Mouse (Mus musculus): ENCODE data around the gene 6330403K07Rik. TPM values are rescaled to one million over a fixed set of nuclear protein-coding genes. Genes with fewer than 3 reads are reported as not detected.

The 6330403K07Rik gene
- polyA plus RNA-seq, 2 experiments = 84.5 to 165 TPM

GRCm38 (mm10) chr11:71007026-71007425, 26.3 kb downstream of the 6330403K07Rik start:
- no peaks in the 10 kb centered on the region for H3K9me3 ChIP-seq (ENCODE audit: control insufficient read depth, low read length)
- no peak overlapping the region for H3K9ac ChIP-seq (ENCODE audit: low read depth, low read length, severe bottlenecking)
- no peak overlapping the region for H3K4me2 ChIP-seq (replicated peaks; ENCODE audit: low read depth, low read length, severe bottlenecking)
- H3K27ac ChIP-seq (replicated peaks; ENCODE audit: low read depth, low read length) = no peak overlapping the region
- DNase-seq (ENCODE audit: low spot score) (no peak), ATAC-seq (ENCODE audit: low FRiP score, low read depth) (no peak)
- no peak overlapping the region for H3K4me3 ChIP-seq (replicated peaks; ENCODE audit: low read length)
- H3K4me1 ChIP-seq (ENCODE audit: control insufficient read depth, insufficient read depth, low read length) = peaks cover 12% of the 10 kb centered on the region
- WGBS = 95% methylated on average over 6 of the region's 6 CpGs
- H3K27me3 ChIP-seq (ENCODE audit: control insufficient read depth, insufficient read depth, low read length) = no peaks in the 10 kb centered on the region
- H3K36me3 ChIP-seq (ENCODE audit: control insufficient read depth, insufficient read depth, low read length) = peaks cover 40% of the 10 kb centered on the region
- TF ChIP-seq POLR2A (IDR thresholded peaks at IDR 0.05; ENCODE audit: borderline replicate concordance, extremely low read depth, insufficient read depth, insufficient read length) = no peak

DNA sequence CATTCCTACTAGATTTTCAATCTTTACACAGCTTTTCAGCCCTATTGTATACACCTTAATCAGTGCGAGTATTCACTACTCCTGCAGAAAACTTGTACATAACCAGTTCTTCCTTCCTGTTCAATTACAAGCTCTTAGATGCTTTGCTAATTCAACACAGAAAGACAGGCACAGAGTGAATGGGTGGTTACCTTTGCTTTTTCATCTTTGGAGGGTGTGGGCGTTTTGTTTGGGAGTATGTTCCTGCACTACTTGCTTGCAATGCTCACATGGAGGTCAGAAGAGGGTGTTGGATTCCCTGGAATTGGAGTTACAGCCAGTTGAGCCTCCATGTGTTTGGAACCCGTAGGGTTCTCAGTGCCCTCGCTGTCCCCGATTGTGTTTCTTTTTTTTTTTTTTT, 28.3 kb downstream of the 6330403K07Rik start:
- H3K9me3 ChIP-seq (ENCODE audit: control insufficient read depth, low read length) = no peaks in the 10 kb centered on the region
- 59% methylated on average over 5 of the region's 5 CpGs for WGBS
- no peak overlapping the region for H3K9ac ChIP-seq (ENCODE audit: low read depth, low read length, severe bottlenecking)
- TF ChIP-seq POLR2A (IDR thresholded peaks at IDR 0.05; ENCODE audit: borderline replicate concordance, extremely low read depth, insufficient read depth, insufficient read length) = no peak
- peak overlapping the region; percentile 50 for H3K4me2 ChIP-seq (replicated peaks; ENCODE audit: low read depth, low read length, severe bottlenecking)
- no peaks in the 10 kb centered on the region for H3K27me3 ChIP-seq (ENCODE audit: control insufficient read depth, insufficient read depth, low read length)
- H3K27ac ChIP-seq (replicated peaks; ENCODE audit: low read depth, low read length) = no peak overlapping the region
- H3K4me3 ChIP-seq (replicated peaks; ENCODE audit: low read length) = peak overlapping the region; percentile 92
- H3K4me1 ChIP-seq (ENCODE audit: control insufficient read depth, insufficient read depth, low read length) = peaks cover 12% of the 10 kb centered on the region
- no peak for DNase-seq (ENCODE audit: low spot score)
- H3K36me3 ChIP-seq (ENCODE audit: control insufficient read depth, insufficient read depth, low read length) = peaks cover 21% of the 10 kb centered on the region
- no peak for ATAC-seq (ENCODE audit: low FRiP score, low read depth)

GRCm38 (mm10) chr11:71004316-71004773, 29.0 kb downstream of the 6330403K07Rik start, which contains the start of gene Dhx33:
Gene Dhx33 (minus strand): TSS chr11:71004437.
- Histone ChIP-seq H3K27ac (replicated peaks; ENCODE audit: low read depth, low read length) (peak within 1 kb of the TSS; percentile 76; the same call in 1 of the 2 replicates), H3K36me3 (ENCODE audit: control insufficient read depth, insufficient read depth, low read length) (peaks cover 22% of the 10 kb centered on the region), H3K27me3 (ENCODE audit: control insufficient read depth, insufficient read depth, low read length) (no peaks in the 10 kb centered on the region), H3K9ac (ENCODE audit: low read depth, low read length, severe bottlenecking) (peak within 1 kb of the TSS; percentile 70), H3K4me1 (ENCODE audit: control insufficient read depth, insufficient read depth, low read length) (peaks cover 12% of the 10 kb centered on the region), H3K9me3 (ENCODE audit: control insufficient read depth, low read length) (no peaks in the 10 kb centered on the region), H3K4me3 (replicated peaks; ENCODE audit: low read length) (peak within 1 kb of the TSS; percentile 92), H3K4me2 (replicated peaks; ENCODE audit: low read depth, low read length, severe bottlenecking) (peak within 1 kb of the TSS; percentile 80)
- ATAC-seq (ENCODE audit: low FRiP score, low read depth) (peak; percentile 98), DNase-seq (ENCODE audit: low spot score) (peak; percentile 99)
- TF ChIP-seq POLR2A (IDR thresholded peaks at IDR 0.05; ENCODE audit: borderline replicate concordance, extremely low read depth, insufficient read depth, insufficient read length) = no peak
- under 1% methylated on average over 35 of the region's 35 CpGs for WGBS

DNA sequence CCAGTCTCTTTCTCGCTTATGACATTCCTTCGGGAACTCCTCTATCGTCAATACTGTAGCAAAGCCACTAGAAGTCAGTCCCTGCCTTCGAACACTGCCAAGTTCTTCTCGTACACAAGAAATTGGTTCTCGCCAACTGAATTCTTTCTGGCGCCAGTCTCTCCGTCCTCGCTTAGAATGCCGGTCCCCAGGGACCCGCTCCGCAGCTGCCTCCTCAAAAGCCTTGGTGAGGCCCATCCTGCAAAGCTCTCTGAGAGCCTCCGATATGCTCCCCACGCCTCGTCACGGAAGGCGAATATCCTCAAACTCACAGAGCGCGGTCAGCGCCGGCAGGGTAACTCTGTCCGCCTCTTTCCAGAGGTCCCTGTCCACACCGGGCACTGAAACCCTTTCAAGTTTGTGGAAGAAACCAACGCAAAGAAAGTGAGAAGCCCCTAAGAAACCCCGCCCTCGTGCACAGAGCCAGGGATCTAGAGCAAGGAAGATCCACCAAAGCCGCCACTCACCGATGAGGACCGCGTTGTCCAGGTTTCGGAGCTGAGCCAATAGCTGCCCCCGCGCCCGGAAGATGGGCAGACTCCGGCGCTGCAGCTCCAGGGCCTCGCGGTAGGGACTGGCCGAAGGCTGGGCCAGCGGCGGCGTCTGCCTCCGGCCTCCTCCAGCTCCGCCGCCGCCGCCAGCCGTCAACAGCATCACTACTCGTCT, 29.6 kb downstream of the 6330403K07Rik start:
- Histone ChIP-seq H3K4me3 (replicated peaks; ENCODE audit: low read length) (peak overlapping the region; percentile 92), H3K36me3 (ENCODE audit: control insufficient read depth, insufficient read depth, low read length) (peaks cover 25% of the 10 kb centered on the region), H3K27ac (replicated peaks; ENCODE audit: low read depth, low read length) (peak overlapping the region; percentile 76; the same call in 1 of the 2 replicates), H3K27me3 (ENCODE audit: control insufficient read depth, insufficient read depth, low read length) (no peaks in the 10 kb centered on the region), H3K9ac (ENCODE audit: low read depth, low read length, severe bottlenecking) (peak overlapping the region; percentile 70), H3K4me2 (replicated peaks; ENCODE audit: low read depth, low read length, severe bottlenecking) (peak overlapping the region; percentile 80), H3K9me3 (ENCODE audit: control insufficient read depth, low read length) (no peaks in the 10 kb centered on the region), H3K4me1 (ENCODE audit: control insufficient read depth, insufficient read depth, low read length) (peaks cover 12% of the 10 kb centered on the region)
- no peak for TF ChIP-seq POLR2A (IDR thresholded peaks at IDR 0.05; ENCODE audit: borderline replicate concordance, extremely low read depth, insufficient read depth, insufficient read length)
- ATAC-seq (ENCODE audit: low FRiP score, low read depth) = peak; percentile 67
- peak; percentile 34 for DNase-seq (ENCODE audit: low spot score)
- under 1% methylated on average over 43 of the region's 49 CpGs for WGBS

DNA sequence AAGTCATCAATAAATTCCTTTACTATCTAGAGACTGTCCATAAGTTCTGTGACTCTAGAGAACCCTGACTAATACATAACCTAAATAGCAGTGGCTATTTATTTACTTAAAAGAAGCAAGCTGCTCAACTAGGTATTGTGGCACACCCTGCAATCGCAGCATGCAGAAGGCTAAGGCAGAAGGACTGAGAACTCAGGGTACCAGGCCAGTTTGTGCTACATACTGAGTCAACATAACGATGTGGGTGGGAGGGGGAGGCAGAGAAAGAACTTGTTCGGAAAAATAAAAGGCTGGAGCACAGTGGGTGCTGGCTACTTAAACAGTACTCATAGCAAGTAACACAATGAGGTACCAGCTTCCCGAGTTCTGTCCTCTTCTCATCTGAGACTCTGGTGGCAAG, 32.1 kb downstream of the 6330403K07Rik start:
- Histone ChIP-seq H3K4me3 (replicated peaks; ENCODE audit: low read length) (no peak overlapping the region), H3K27ac (replicated peaks; ENCODE audit: low read depth, low read length) (no peak overlapping the region), H3K4me1 (ENCODE audit: control insufficient read depth, insufficient read depth, low read length) (peaks cover 12% of the 10 kb centered on the region), H3K9ac (ENCODE audit: low read depth, low read length, severe bottlenecking) (no peak overlapping the region), H3K9me3 (ENCODE audit: control insufficient read depth, low read length) (no peaks in the 10 kb centered on the region), H3K4me2 (replicated peaks; ENCODE audit: low read depth, low read length, severe bottlenecking) (no peak overlapping the region), H3K36me3 (ENCODE audit: control insufficient read depth, insufficient read depth, low read length) (peaks cover 35% of the 10 kb centered on the region), H3K27me3 (ENCODE audit: control insufficient read depth, insufficient read depth, low read length) (no peaks in the 10 kb centered on the region)
- WGBS = 90% methylated on average over 4 of the region's 4 CpGs
- no peak for ATAC-seq (ENCODE audit: low FRiP score, low read depth)
- DNase-seq (ENCODE audit: low spot score) = no peak
- TF ChIP-seq POLR2A (IDR thresholded peaks at IDR 0.05; ENCODE audit: borderline replicate concordance, extremely low read depth, insufficient read depth, insufficient read length) = no peak
